Mouse (Mus musculus) liver, embryonic 11.5 days (tissue): Measurements from ENCODE around the gene Gorasp1. TPM values are rescaled to one million over a fixed set of nuclear protein-coding genes. Genes with fewer than 3 reads are reported as not detected.
A peak's percentile ranks its signal among the peaks of the same experiment; 100 is the strongest.

Experiments used
- ATAC-seq: fragments of 200-750 bp; cut with Nextera tagmentation; replicated peaks from 2 replicates; pipeline ENCODE4 v1.8.0; 2017; ENCODE audit warnings: moderate number of reproducible peaks, mild to moderate bottlenecking, moderate TSS enrichment, moderate library complexity; ENCODE audit not compliant: low FRiP score
- DNase-seq: peaks from one replicate; pipeline ENCODE4 v3.0.0-alpha.2; 2017; ENCODE audit warnings: low spot score
- H3K27ac ChIP-seq: fragments of 300-500 bp; sonication (generic); 2 replicates; pipeline ENCODE4 v1.5.1; 2014; ENCODE audit warnings: mild to moderate bottlenecking, low read depth, low read length, control low read depth
- H3K27me3 ChIP-seq: fragments of 300-500 bp; sonication (generic); replicated peaks from 2 replicates; pipeline ENCODE4 v1.6.1; 2014; ENCODE audit warnings: low read length, mixed read lengths; ENCODE audit not compliant: control insufficient read depth, insufficient read depth
- H3K36me3 ChIP-seq: fragments of 300-500 bp; sonication (generic); 2 replicates; pipeline ENCODE4 v1.6.1; 2014; ENCODE audit warnings: mild to moderate bottlenecking, low read length, moderate library complexity, mixed read lengths; ENCODE audit not compliant: control insufficient read depth, insufficient read depth
- H3K4me1 ChIP-seq: fragments of 300-500 bp; sonication (generic); replicated peaks from 2 replicates; pipeline ENCODE4 v1.6.1; 2014; ENCODE audit warnings: low read length, mixed read lengths; ENCODE audit not compliant: control insufficient read depth, insufficient read depth
- H3K4me2 ChIP-seq: fragments of 300-500 bp; sonication (generic); 2 replicates; pipeline ENCODE4 v1.6.1; 2014; ENCODE audit warnings: mild to moderate bottlenecking, control low read depth, moderate library complexity
- H3K4me3 ChIP-seq: fragments of 300-500 bp; sonication (generic); 2 replicates; pipeline ENCODE4 v1.5.1; 2014; ENCODE audit warnings: low read depth, low read length, control low read depth
- H3K9ac ChIP-seq: fragments of 300-500 bp; sonication (generic); 2 replicates; pipeline ENCODE4 v1.6.1; 2014; ENCODE audit warnings: low read depth, low read length, control low read depth
- H3K9me3 ChIP-seq: fragments of 300-500 bp; sonication (generic); 2 replicates; pipeline ENCODE4 v1.6.1; 2016; ENCODE audit warnings: low read length, inconsistent platforms, mixed read lengths; ENCODE audit not compliant: control insufficient read depth
- whole genome bisulfite sequencing: fragments of 180-500 bp; shearing (Covaris S2); extraction: QIAGEN DNeasy Blood & Tissue Kit; methylation state at CpG from one replicate; pipeline ENCODE4 v1.1.7; 2014; 5-methylcytosine and 5-hydroxymethylcytosine counted together
- polyA plus RNA-seq: library from polyadenylated mRNA; unstranded; fragments of >200 nt; fragmentation: Nextera tagmentation; extraction: Ambion mirVana; gene quantifications from 2 replicates; pipeline ENCODE4 v1.2.1, GENCODE M21; 2014

Gene Gorasp1
- polyA plus RNA-seq = 24.7 and 25.0 TPM in 2 replicates

DNA sequence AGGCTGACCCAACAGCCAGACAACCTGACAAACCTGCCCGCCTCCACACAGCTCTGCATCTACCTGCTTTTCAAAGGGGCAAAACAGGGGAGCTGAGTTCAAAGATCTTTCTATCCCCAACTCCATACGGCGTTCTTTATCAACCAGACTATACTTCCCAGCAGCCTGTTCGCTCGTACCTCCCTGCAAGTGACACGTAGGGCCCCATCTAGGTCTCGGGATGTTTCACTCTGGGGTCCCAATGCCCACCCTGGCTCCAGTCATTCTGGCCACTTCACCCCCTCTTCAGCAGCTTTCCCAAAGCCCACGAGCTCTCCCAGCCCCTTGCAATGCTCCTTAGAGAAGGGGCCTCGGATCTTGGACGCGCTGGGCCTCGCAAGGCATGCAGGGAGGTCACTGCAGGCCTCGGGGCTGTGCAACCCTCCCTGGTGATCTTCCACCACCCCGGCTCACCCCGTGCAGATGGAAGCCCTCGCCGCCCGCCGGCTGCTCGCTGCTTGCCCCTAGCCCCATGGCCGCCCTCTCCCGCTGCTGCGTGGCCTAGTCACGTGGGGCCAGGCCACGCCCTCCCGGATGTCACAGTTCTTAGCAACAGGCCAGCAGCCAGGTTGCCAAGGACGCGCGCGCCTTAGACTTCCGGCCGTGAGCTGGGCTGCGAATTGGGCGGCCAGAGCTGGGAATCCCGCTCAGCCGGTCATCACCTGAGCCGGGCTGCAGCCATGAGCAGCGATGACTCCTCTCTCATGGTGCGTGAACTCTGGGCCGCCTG, at the start of gene Gorasp1, which contains the start of gene Ttc21a:
Gene Gorasp1, minus strand, starts transcription at position 561 of the 769 bp plus-strand sequence.
Gene Ttc21a, plus strand, starts transcription at position 602 of the 769 bp plus-strand sequence.
- peak; percentile 94 for ATAC-seq
- Histone ChIP-seq H3K4me2 (peak within 1 kb of the TSS; percentile 75), H3K9me3 (no peaks in the 10 kb centered on the region), H3K9ac (peak within 1 kb of the TSS; percentile 85), H3K4me1 (peaks cover 3% of the 10 kb centered on the region; the same call in 1 of the 2 replicates), H3K4me3 (peak within 1 kb of the TSS; percentile 81), H3K36me3 (peaks cover 4% of the 10 kb centered on the region), H3K27ac (peak within 1 kb of the TSS; percentile 54), H3K27me3 (no peaks in the 10 kb centered on the region)
- DNase-seq = peak; percentile 92
- WGBS = 2% methylated on average over 40 of the region's 40 CpGs

- H3K4me2 ChIP-seq = no peak overlapping the region
- H3K27me3 ChIP-seq = no peaks in the 10 kb centered on the region
- H3K9me3 ChIP-seq = no peaks in the 10 kb centered on the region
- H3K4me1 ChIP-seq = peaks cover 32% of the 10 kb centered on the region
- no peak overlapping the region for H3K4me3 ChIP-seq
- no peak overlapping the region for H3K9ac ChIP-seq
- no peak overlapping the region for H3K27ac ChIP-seq
- DNase-seq (no peak), ATAC-seq (no peak)
- 73% methylated on average over 10 of the region's 10 CpGs for WGBS
- H3K36me3 ChIP-seq = no peaks in the 10 kb centered on the region
Observed at GRCm38 (mm10) chr9:119985881-119986574, 48.7 kb upstream of the Gorasp1 start.

GRCm38 (mm10) chr9:119984536-119985011, 47.2 kb upstream of the Gorasp1 start, which contains the start of gene Csrnp1:
TSS of gene Csrnp1 (minus strand) at chr9:119984658.
- Histone ChIP-seq H3K36me3 (no peaks in the 10 kb centered on the region), H3K4me3 (peak within 1 kb of the TSS; percentile 77), H3K4me2 (peak within 1 kb of the TSS; percentile 99), H3K27me3 (no peaks in the 10 kb centered on the region), H3K9me3 (no peaks in the 10 kb centered on the region), H3K4me1 (peaks cover 46% of the 10 kb centered on the region), H3K9ac (peak within 1 kb of the TSS; percentile 70), H3K27ac (peak within 1 kb of the TSS; percentile 32; the same call in 1 of the 2 replicates)
- DNase-seq (peak; percentile 50), ATAC-seq (no peak)
- 16% methylated on average over 14 of the region's 14 CpGs for WGBS

DNA sequence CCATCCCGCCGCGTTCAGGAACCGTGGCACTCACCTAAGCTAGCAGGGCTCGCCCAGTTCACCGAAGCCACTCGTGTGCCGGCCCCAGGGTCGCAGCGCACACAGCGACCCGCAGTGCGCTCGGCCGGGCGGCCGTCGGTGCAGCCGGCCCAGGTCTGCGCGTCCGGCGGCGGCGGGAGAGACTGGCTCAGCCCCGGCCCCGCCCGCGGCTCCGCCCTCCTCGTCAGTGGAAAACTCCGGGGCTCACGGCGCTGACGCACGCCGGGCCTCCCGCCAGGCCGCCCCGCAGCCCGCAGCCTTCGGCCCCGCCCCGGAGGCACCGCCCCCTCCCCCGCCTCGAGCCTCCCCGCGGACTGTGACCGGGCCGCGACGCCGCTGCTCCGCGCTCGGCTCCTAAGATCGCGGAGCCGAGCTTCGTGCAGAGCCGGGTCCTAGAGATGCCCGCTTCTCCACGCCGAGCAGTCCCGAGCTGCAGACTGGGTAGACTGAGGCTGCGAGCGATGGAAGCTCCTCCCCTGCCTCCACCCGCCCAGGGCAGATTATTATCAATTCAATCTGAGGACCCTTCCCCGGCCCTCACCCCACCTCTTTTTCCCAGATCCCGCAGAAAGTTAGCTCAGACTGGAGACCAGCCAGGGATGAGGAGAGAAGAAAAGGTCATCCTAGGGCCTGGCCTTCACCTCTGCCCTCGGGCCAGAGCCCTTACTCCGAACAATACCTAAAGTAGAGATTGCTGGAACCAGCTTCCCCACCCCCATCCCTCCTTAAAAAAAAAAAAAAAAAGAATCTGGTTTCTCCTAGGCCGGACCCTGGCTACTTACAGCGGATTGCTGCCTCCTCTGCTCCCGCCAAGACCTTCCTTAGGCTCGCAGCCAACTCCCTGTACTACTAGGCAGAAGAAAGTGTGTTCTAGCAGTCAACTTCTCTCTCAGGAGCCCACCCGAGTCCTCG, 46.5 kb upstream of the Gorasp1 start:
- Histone ChIP-seq H3K27me3 (no peaks in the 10 kb centered on the region), H3K4me1 (peaks cover 51% of the 10 kb centered on the region), H3K9ac (peak overlapping the region; percentile 70), H3K4me2 (peak overlapping the region; percentile 99), H3K36me3 (no peaks in the 10 kb centered on the region), H3K4me3 (peak overlapping the region; percentile 77), H3K9me3 (no peaks in the 10 kb centered on the region), H3K27ac (peak overlapping the region; percentile 32; the same call in 1 of the 2 replicates)
- WGBS = 1% methylated on average over 74 of the region's 79 CpGs
- ATAC-seq (peak; percentile 83), DNase-seq (peak; percentile 84)

DNA sequence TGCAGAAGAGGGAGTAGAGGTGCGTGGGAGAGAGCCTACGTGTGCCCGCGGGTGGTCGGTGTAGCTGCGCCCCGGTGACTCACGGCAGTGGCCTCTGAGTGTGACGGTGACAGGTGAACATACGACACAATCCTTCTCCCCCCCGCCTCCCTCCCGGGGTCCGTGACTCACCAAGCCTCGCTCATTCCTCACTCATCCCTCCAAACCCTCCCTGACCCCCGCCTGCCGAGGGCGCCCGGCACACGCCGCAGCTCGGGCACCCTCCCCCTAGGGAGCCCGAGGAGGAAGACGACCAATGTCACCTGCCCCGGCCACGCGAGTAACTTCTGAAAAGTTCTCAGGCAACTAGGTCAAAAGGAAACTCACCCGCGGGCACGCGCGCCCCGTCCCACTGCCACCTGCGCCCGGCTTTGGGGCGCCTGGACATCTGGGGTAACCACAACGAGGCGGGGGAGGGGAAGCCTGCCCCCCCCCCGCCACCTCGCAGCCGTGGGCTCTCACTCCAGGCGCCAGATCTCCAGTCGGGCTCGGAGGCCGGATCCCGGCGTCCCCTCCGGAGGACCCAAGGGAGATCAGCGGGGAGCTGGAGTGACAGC, 45.7 kb upstream of the Gorasp1 start:
- ATAC-seq (no peak), DNase-seq (peak; percentile 62)
- peaks cover 59% of the 10 kb centered on the region for H3K4me1 ChIP-seq
- peak overlapping the region; percentile 99 for H3K4me2 ChIP-seq
- H3K27me3 ChIP-seq = no peaks in the 10 kb centered on the region
- no peaks in the 10 kb centered on the region for H3K9me3 ChIP-seq
- WGBS = under 1% methylated on average over 48 of the region's 48 CpGs
- no peaks in the 10 kb centered on the region for H3K36me3 ChIP-seq
- peak overlapping the region; percentile 70 for H3K9ac ChIP-seq
- H3K4me3 ChIP-seq = peak overlapping the region; percentile 77
- peak overlapping the region; percentile 32 for H3K27ac ChIP-seq

GRCm38 (mm10) chr9:119982241-119982811, 45.0 kb upstream of the Gorasp1 start:
- ATAC-seq (peak; percentile 32), DNase-seq (peak; percentile 71)
- 3% methylated on average over 11 of the region's 11 CpGs for WGBS
- H3K27ac ChIP-seq = peak overlapping the region; percentile 94
- peak overlapping the region; percentile 77 for H3K4me3 ChIP-seq
- H3K4me2 ChIP-seq = peak overlapping the region; percentile 99
- H3K36me3 ChIP-seq = no peaks in the 10 kb centered on the region
- H3K4me1 ChIP-seq = peaks cover 66% of the 10 kb centered on the region
- no peaks in the 10 kb centered on the region for H3K27me3 ChIP-seq
- H3K9ac ChIP-seq = peak overlapping the region; percentile 55
- H3K9me3 ChIP-seq = no peaks in the 10 kb centered on the region

DNA sequence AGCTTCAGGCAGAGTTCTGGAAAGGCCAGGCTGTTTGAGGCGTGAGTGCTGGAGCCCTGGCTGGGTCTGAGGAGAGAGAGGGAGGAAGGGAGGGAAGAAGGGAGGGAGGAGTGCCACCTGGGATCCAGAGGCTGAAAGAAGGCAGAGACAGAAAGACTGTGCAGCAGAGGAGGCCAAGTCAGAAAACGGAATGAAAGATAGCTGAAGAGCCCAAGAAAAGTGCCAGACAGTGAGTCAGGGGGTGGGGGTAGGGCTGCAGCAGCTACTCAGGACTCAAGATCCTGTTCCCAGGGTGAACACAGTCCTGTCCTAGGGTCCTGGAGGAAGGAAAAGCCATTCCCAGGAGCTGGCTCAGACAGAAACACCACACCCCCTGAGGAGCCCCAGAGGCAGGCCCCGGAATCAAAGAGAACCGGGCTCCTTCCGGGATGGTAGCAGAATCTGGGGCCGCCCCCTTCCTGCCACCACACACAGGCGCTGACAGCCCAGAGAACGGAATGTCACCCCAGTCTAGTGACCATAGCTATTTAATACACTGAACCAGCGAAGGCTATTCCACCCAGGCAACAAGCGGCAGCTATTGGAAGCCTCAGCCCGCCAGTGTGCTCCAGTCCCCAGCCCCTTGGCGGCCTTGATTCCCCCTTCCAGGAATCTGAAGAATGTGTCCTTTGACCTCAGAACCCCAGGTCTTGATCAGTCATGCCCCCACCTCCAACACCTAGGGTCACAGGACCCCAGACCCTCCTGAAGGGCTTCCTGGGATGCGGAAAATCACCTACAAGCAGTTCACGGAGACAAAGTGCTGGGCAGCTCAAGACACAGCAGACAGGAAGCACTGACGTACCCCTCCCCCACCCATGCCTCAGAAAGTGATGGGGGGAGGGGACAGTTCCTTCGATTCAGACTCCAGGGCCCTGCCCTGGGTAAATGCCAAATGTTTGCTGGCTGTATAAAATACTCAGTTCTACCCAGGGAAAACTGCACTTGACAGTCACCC, 44.1 kb upstream of the Gorasp1 start:
- Histone ChIP-seq H3K4me3 (peak overlapping the region; percentile 77), H3K27ac (peak overlapping the region; percentile 94), H3K9me3 (no peaks in the 10 kb centered on the region), H3K4me1 (peaks cover 75% of the 10 kb centered on the region), H3K4me2 (peak overlapping the region; percentile 99), H3K9ac (peak overlapping the region; percentile 55), H3K27me3 (no peaks in the 10 kb centered on the region), H3K36me3 (no peaks in the 10 kb centered on the region)
- WGBS = 3% methylated on average over 16 of the region's 16 CpGs
- peak; percentile 40 for ATAC-seq
- peak; percentile 68 for DNase-seq
